Mouse (Mus musculus) megakaryocyte, embryonic 14.5 days (primary cell): Measurements from ENCODE around the gene Olfr67. TPM values are rescaled to one million over a fixed set of nuclear protein-coding genes. Genes with fewer than 3 reads are reported as not detected.
"Not testable (repeated sequence)": the region's sequence is repeated elsewhere in the genome, so short reads cannot be mapped to it uniquely, and the experiment has no call there.

Experiments
- H3K27me3 ChIP-seq: replicated peaks from 2 replicates; pipeline ENCODE3; 2012; ENCODE audit warnings: inconsistent platforms
- H3K36me3 ChIP-seq: replicated peaks from 2 replicates; pipeline ENCODE3; 2012; ENCODE audit warnings: low read length, inconsistent platforms, mixed read lengths
- H3K4me1 ChIP-seq: 2 replicates; pipeline ENCODE4 v1.6.1; 2012; ENCODE audit warnings: inconsistent platforms
- H3K4me3 ChIP-seq: replicated peaks from 2 replicates; pipeline ENCODE3; 2012; ENCODE audit warnings: moderate library complexity, mild to moderate bottlenecking, inconsistent platforms
- H3K9me3 ChIP-seq: 2 replicates; pipeline ENCODE4 v1.6.1; 2012; ENCODE audit warnings: inconsistent platforms
- FLI1 ChIP-seq: IDR thresholded peaks from 2 replicates; pipeline ENCODE4 v1.6.1; 2012; ENCODE audit warnings: low read length, inconsistent platforms, mixed read lengths
- GATA1 ChIP-seq: IDR thresholded peaks from 3 replicates; pipeline ENCODE4 v1.6.1; 2012; ENCODE audit warnings: mixed read lengths, low read length, inconsistent platforms, borderline replicate concordance
- polyA plus RNA-seq: library from polyadenylated mRNA; stranded (reverse); fragments of >175 nt; gene quantifications from 2 replicates; pipeline ENCODE4 v1.2.3, GENCODE M21; 2012; ENCODE audit warnings: low replicate concordance; ENCODE audit not compliant: insufficient read depth

Olfr67 gene
- polyA plus RNA-seq, 1 experiment = not detected

DNA sequence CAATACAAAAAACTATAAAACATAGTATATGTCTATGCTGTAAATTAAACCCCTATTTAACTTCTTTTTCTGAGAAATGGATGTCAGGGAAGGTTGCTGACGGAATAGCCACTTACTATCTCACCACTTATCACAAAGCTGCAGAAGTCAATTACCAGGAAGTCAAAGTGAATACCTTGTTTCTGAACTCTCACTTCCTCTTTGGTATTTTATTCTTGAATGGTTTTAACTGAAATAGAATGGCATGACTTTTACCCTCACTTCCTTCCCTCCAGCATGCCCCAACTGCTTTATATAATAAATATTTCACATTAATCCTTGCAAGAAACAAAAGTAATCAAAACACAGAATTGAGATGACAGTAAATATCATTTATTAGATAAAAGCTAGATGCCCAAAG lies 20.6 kb upstream of the Olfr67 start:
- Histone ChIP-seq H3K27me3 (no peaks in the 10 kb centered on the region), H3K4me3 (peak overlapping the region; percentile 47), H3K9me3 (no peaks in the 10 kb centered on the region), H3K4me1 (peaks cover 45% of the 10 kb centered on the region), H3K36me3 (no peaks in the 10 kb centered on the region)
- TF ChIP-seq FLI1 = no peak

DNA sequence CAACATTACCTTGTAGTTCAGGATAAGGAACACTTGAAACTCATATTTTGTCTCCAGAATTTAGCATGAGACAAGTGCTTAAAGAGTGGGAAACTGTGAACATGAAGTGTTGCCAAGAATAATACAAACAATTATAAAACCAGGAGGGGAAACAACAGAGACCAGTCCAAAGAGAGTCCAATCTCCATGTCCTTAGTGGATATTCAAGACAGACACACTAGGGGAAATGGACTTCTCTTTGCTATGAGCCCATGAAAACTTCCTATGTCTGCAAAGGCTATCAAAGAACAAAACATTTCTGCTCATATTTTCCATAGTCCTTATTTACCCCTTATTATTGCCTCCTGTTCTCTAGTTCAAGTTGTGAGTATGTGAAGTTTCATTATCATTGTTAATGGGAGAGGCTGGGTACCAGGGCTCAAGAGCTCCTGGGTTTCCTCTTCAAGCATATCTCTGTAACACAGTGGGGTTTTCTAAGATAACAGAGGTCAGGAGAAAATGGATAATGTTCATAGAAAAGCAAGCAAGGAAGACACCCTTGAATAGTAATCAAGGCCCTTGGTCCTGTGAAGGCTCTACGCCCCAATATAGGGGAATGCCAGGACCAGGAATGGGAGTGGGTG lies 19.7 kb upstream of the Olfr67 start:
- Histone ChIP-seq H3K27me3 (no peaks in the 10 kb centered on the region), H3K9me3 (no peaks in the 10 kb centered on the region), H3K36me3 (no peaks in the 10 kb centered on the region), H3K4me3 (no peak overlapping the region), H3K4me1 (peaks cover 45% of the 10 kb centered on the region)
- TF ChIP-seq GATA1 (no peak), FLI1 (no peak)

DNA sequence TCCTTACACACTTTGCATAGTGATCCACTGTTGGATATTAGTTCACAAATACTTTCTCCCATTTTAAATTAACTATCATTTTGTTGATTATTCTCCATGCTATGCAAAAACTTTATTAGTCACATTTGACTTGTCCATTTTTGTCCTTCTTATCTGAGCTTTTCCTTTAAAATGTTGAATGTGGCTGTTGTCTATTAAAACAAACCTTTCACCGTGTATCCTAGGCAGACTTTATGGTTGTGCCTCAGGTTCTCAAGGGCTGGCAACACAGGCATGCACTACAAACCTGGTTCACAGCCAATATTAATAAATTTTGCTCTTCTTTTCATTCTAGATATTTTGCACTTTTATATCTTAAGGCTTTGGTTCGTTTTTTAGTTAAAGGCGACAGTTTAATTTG lies 19.1 kb upstream of the Olfr67 start:
- no peak overlapping the region for H3K4me3 ChIP-seq
- peaks cover 45% of the 10 kb centered on the region for H3K4me1 ChIP-seq

DNA sequence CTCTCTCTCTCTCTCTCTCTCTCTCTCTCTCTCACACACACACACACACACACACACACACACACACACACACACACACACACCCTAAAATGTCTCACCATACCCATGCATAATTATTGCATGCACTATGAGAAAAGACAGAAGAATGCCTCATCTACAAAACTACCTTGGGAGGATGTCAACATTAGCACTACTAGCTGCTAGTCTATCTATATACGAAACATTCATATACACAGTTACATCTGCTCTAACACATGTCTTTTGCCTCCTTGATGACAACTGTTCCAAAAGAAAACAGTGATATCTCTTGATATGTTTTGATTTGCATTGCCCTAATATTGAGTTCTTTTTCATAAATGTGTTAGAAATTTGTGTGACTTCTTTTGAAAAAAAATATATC lies 18.7 kb upstream of the Olfr67 start:
- no peak for TF ChIP-seq GATA1
- Histone ChIP-seq H3K4me3 (no peak overlapping the region), H3K4me1 (peaks cover 45% of the 10 kb centered on the region), H3K27me3 (no peaks in the 10 kb centered on the region), H3K36me3 (no peaks in the 10 kb centered on the region), H3K9me3 (no peaks in the 10 kb centered on the region)

More for the DNA sequence above, 19.1 kb upstream of the Olfr67 start:
- H3K36me3 ChIP-seq = no peaks in the 10 kb centered on the region
- no peaks in the 10 kb centered on the region for H3K9me3 ChIP-seq
- no peak for TF ChIP-seq FLI1
- no peak for TF ChIP-seq GATA1
- H3K27me3 ChIP-seq = no peaks in the 10 kb centered on the region

DNA sequence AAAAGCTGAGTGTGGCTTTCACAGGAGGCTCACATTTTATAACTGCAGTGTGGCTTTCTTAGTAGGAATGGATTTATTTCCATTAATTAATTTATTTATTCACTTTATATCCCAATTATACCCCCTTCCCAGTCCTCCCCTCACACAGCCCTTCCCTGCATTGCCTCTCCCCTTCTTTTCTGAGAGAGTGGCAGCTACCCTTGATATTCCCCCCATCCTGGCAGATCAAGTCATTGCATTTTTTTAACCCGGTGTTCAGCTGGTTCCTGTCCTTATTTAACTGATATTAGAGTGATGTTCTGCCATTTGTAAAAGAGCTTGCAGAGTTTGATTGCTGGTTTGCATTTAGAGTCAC lies 18.2 kb upstream of the Olfr67 start:
- peaks cover 41% of the 10 kb centered on the region for H3K4me1 ChIP-seq

DNA sequence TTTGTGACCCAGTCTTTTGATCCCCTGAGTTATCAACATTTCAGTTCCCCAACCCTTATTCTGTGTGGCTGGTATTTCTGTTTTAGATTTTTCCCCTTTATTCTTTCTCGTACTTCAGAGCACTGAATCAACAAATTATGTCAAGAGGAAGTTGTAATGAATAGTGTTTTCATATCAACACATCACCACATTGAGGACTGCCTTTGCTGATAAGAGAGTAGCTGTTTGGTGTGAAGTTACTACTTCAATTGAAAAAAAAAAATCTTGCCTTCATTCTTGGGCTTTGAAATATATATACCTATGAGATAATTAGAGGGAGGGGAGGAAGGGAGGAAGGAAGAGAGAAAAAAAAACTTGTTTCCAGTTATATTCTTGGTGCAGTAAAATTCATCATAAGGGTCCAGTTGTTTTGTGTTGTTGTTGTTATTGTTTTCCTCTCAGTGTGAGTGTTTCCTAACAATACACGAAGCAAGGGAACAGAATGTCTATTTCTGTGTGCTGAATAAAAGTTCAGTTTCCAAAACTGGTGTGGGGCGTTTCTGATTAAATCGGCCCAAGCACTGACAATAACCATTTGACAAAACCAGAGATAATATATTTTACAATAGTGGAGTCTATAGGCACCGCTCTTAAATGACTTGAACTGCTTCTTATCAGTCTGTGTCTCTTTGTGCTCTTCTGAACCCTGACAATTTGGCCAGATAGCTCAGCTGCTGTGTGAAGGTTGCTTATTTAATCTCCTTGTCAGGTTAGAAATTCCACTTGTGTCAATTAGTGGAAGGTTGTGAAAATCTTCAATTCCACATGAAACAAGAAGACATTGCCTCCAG lies 17.6 kb upstream of the Olfr67 start:
- H3K36me3 ChIP-seq = no peaks in the 10 kb centered on the region
- H3K27me3 ChIP-seq = no peaks in the 10 kb centered on the region
- TF ChIP-seq FLI1 (no peak), GATA1 (no peak)
- peaks cover 41% of the 10 kb centered on the region for H3K4me1 ChIP-seq
- no peak overlapping the region for H3K4me3 ChIP-seq
- no peaks in the 10 kb centered on the region for H3K9me3 ChIP-seq

More for the DNA sequence above, 18.2 kb upstream of the Olfr67 start:
- H3K9me3 ChIP-seq = no peaks in the 10 kb centered on the region
- H3K27me3 ChIP-seq = no peaks in the 10 kb centered on the region
- TF ChIP-seq GATA1 = no peak
- no peak for TF ChIP-seq FLI1
- H3K36me3 ChIP-seq = no peaks in the 10 kb centered on the region
- H3K4me3 ChIP-seq = peak overlapping the region; percentile 40

DNA sequence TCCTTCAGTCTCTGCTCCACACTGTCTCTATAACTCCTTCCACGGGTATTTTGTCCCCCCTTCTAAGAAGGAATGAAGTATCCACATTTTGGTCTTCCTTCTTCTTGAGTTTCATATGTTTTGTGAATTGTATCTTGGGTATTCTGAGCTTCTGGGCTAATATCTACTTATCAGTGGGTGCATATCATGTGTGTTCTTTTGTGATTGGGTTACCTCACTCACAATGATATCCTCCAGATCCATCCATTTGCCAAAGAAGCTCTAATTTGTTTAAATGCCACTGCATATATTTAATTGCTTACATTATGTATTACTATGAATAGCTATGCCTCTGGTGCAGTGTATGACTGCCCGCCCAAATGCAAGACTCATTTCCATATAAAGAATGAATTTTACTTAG lies 16.5 kb upstream of the Olfr67 start:
- H3K9me3 ChIP-seq, H3K27me3 ChIP-seq, H3K4me3 ChIP-seq, H3K36me3 ChIP-seq: not testable (repeated sequence)
- H3K4me1 ChIP-seq = peaks cover 37% of the 10 kb centered on the region

DNA sequence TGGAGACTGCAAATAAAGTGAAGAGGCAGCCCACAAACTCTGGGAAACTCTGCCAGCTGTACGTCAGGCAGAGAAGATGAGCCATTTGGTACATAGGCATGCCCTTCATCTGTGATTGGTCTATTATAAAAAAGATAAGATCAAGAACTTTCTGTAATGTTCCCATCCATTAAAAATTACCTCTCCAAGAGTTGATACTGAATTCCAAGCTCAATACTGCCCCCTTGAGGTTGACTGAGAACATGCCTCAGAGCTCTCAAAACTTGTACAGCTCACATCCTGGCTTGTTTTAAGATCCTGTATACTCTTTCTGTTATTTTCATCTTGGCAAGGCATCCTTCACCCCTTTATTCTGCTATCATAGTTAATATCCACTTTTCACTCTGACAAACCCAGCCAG lies 15.2 kb upstream of the Olfr67 start:
- peaks cover 30% of the 10 kb centered on the region for H3K4me1 ChIP-seq
- no peaks in the 10 kb centered on the region for H3K36me3 ChIP-seq
- no peaks in the 10 kb centered on the region for H3K9me3 ChIP-seq
- no peaks in the 10 kb centered on the region for H3K27me3 ChIP-seq
- no peak overlapping the region for H3K4me3 ChIP-seq
- no peak for TF ChIP-seq FLI1
- TF ChIP-seq GATA1 = no peak

DNA sequence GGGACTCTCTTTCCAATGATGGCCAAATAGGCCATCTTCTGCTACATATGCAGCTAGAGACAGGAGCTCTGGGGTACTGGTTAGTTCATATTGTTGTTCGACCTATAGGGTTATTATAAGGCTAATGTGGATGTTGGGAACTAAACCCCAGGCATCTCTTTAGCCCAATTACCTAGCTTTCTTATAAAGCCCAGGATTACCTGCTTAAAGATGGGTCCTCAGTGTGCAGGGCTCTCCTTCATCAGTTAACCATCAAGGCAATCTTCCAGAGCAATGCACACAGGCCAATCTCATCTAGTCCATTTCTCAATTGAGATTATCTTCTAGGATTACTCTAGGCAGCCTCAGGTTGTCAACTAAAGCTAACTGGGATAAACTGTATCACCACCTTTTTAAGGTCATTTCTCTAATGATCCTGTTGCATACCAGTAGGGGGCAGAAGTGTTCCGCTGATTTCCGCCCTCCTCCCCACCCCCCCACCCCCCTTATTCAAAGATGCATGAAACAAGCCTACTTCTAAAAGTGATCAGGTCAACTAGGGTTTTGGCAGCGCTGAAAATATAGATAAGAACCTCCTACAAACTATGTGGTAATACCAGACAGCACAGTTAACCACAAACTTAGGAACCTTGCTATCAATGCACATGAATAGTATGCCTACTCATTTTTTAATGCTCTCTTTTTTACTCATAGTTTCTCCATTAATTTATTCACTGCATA lies 1.2 kb upstream of the Olfr67 start:
- Histone ChIP-seq H3K9me3 (no peaks in the 10 kb centered on the region), H3K36me3 (peaks cover 2% of the 10 kb centered on the region), H3K4me1 (peaks cover 8% of the 10 kb centered on the region), H3K4me3 (no peak overlapping the region), H3K27me3 (no peaks in the 10 kb centered on the region)
- TF ChIP-seq FLI1 = no peak
- no peak for TF ChIP-seq GATA1

DNA sequence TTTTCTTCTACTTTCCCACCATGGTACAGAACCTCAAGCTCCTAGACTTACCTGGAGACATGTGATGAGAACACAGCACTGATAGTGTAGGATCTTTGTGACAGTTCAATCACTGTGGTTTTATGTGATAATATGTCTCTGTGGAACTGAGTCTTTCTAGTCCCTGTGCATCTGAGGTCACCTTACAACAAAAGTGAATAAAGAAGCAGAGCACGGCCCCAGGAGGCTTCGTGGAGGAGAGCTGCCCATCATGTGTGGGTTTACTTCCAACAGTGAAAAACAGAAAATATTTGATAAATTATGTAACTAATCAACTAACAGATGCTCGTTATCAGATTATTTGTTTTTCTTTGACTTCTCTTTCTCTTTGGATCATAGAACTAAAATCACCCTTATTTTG lies 12.0 kb downstream of the Olfr67 start, which contains the start of gene Olfr68:
Olfr68 (minus strand) TSS at position 101 of the 400 bp plus-strand sequence.
- H3K27me3 ChIP-seq = no peaks in the 10 kb centered on the region
- TF ChIP-seq FLI1 = no peak
- no peak for TF ChIP-seq GATA1
- H3K9me3 ChIP-seq = no peaks in the 10 kb centered on the region
- no peaks in the 10 kb centered on the region for H3K4me1 ChIP-seq
- H3K4me3 ChIP-seq = no peak within 1 kb of the TSS
- no peaks in the 10 kb centered on the region for H3K36me3 ChIP-seq

DNA sequence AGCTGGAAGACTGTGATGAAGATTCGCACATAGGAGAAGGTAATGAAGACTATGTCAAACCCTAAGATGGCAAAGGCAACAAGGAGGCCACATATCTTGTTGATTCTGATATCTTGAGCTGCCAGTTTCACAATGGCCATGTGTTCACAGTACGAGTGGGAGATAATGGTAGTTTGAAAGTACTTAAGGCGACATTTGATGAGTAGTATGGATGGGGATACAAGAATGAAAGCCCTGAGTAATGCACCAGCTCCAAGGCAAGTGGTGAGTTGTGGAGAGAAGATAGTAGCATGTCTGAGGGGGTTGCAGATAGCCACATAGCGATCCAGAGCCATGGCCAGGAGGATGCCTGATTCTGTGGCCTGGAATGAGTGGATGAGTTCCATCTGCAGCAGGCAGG lies 14.0 kb downstream of the Olfr67 start:
- H3K4me3 ChIP-seq, H3K36me3 ChIP-seq, H3K27me3 ChIP-seq, H3K9me3 ChIP-seq, H3K4me1 ChIP-seq: not testable (repeated sequence)
